Mouse (Mus musculus) liver, postnatal 0 days (tissue): ENCODE measurements around the gene Cyp11a1.

Experiments used
- CTCF ChIP-seq: sonication (generic); IDR thresholded peaks from 2 replicates; pipeline ENCODE4 v1.5.1; 2016; ENCODE audit warnings: antibody characterized with exemption, low read depth
- EP300 ChIP-seq: IDR thresholded peaks from 2 replicates; pipeline ENCODE4 v1.6.1; 2016; ENCODE audit warnings: antibody characterized with exemption, low read depth, mild to moderate bottlenecking

GRCm38 (mm10) chr9:57963249-57963997 lies 42.8 kb upstream of the Cyp11a1 start:
- no peak for TF ChIP-seq CTCF
- TF ChIP-seq EP300 = no peak
